Mouse (Mus musculus) left cerebral cortex, adult 9 months (tissue): Measurements from ENCODE around the gene Jmjd8.
"Not testable (repeated sequence)": the region's sequence is repeated elsewhere in the genome, so short reads cannot be mapped to it uniquely, and the experiment has no call there.

Source experiments
- DNase-seq, 2 experiments: peaks; one replicate each; pipeline ENCODE4 v3.0.0; 2022; ENCODE audit warnings: low spot score in 2 of 2

The Jmjd8 gene

GRCm38 (mm10) chr17:25860832-25861703 lies 32.4 kb downstream of the Jmjd8 start, which contains the start of gene Wdr90:
Gene Wdr90 (minus strand): TSS chr17:25861501.
- DNase-seq: peak; percentile 90 to 92

- no peak for DNase-seq
These were observed 33.3 kb downstream of the Jmjd8 start for GRCm38 (mm10) chr17:25861704-25862612.

GRCm38 (mm10) chr17:25863681-25864080 lies 35.0 kb downstream of the Jmjd8 start:
- DNase-seq: no peak

DNA sequence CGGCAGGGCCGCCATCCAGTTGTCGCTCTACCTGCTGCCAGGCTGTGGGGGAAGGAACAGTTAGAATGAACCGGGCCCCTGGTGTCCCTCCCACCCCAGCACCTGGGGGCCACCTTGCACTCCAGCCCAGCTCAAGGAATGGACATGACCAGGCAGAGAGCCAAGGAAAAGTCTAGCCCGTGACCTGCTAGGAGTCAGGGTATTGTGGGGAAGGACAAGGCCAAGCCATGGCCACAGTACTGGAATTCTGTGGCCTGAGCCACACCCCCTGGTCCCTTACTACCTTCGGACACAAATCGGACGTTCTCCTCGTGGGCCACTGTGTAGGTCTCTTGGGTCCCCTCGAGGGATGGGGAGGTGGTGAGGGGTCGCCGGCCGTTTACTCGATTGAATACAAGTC lies 35.6 kb downstream of the Jmjd8 start:
- DNase-seq: no peak

DNA sequence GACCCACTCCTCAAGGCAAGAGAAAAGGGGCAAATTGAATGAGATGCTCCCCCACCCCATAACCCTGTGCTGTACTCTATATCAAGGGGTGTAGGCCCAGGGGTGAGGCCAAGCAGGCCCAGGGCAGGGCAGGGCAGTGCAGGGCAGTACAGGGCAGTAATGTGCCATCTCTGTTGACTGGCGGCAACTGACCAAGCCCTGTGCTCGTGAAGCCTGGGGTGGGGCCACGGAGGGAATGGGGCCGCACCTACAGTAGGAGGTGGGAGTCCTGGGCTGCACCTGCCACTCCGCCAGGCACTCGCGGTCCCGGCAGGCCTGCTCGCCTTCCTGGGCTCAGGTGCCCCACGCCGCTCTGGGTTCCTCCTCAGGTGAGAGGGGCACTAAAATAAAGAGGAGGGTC lies 36.6 kb downstream of the Jmjd8 start:
- no peak for DNase-seq

GRCm38 (mm10) chr17:25866172-25866571 lies 37.5 kb downstream of the Jmjd8 start:
- no peak for DNase-seq

- no peak for DNase-seq
These were observed 38.8 kb downstream of the Jmjd8 start for GRCm38 (mm10) chr17:25867509-25867835.

DNA sequence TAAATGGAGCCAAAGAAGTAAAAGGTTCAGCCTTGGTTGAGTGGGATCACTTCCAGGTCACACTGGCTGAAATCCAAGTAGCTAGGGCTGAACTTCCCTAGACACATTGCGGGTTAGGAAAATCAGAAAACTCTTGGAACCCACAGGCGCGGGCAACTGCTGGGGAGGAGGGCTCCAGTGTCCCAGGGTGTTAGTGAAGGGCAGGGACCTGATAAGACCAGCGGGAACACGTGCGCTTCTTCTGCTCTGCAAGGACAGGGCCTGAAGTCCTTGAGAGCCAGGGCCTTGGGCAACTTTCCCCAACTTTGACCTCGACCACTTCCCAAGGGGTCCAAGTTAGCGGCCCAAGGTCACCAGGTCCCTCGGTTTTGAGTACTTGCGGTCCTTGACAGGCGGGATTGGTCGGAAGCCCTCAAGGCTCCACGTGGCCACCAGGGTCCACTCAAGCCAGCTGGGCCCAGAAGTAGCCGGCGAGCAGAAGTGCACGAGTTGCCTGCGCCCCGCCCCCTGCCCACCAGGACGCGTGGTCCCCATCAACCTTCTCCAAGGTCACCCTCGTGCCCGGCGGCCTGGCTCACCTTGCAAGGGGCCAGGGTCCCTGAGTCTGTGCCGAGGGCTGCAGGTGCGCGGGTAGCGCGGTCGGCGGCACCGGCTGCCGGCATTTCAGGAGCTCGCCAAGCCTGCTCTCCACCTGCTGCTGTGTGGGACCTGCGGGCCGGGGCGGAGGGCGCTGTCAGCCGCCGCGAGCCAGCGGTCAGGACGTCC lies 39.4 kb downstream of the Jmjd8 start:
- DNase-seq: no peak

DNA sequence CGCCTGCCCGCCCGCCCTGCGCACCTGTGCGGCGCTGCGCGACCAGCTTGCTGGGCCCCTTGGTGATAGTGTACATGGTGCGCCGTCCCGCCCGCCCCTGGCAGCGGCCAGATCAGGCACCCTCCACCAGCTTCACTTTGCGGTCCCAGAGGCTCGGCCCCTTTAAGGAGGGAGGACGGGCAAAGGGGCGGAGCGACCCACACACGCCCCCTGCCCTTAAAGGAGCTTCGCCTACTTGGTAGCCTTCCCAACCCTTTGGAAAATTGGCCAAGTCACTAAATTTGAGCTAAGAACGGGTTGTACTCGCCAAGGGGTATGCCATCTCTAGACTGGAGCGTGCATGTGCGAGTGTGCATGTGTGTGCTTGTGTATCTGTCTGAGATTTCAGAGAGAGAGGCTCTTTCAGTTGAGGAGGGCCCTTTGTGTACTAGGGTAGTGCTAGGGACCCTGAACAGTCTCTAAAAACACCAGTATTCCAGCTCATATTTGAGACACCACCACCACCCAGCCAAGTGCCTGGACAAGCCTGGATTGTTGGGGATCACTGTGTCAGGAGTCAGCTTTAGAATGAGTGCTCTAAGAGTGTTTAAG lies 40.0 kb downstream of the Jmjd8 start, which contains the start of gene Mcrip2:
Gene Mcrip2, minus strand, starts transcription at position 164 of the 591 bp plus-strand sequence.
- DNase-seq: peak; percentile 65 to 75

GRCm38 (mm10) chr17:25869498-25869897 lies 40.8 kb downstream of the Jmjd8 start:
- DNase-seq: no peak

GRCm38 (mm10) chr17:25869954-25870353 lies 41.3 kb downstream of the Jmjd8 start:
- DNase-seq: no peak

DNA sequence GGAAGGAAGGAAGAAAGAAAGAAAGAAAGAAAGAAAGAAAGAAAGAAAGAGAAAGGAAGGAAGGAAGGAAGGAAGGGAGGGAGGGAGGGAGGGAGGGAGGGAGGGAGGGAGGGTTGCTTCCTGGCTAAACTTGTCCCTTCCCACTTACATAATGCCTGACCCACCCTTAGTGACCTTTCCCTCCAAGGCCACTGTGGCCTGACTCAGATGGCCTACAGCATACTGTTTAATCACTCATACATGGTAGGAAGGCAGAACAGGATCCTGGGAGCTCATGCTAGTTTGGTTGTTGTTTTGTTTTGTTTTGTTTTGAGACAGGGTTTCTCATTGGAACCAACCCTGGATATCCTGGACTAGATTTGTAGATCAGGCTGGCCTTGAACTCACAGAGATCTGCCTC lies 42.9 kb downstream of the Jmjd8 start:
- not testable (repeated sequence) for DNase-seq

GRCm38 (mm10) chr17:25872676-25873075 lies 44.0 kb downstream of the Jmjd8 start:
- DNase-seq: no peak

DNA sequence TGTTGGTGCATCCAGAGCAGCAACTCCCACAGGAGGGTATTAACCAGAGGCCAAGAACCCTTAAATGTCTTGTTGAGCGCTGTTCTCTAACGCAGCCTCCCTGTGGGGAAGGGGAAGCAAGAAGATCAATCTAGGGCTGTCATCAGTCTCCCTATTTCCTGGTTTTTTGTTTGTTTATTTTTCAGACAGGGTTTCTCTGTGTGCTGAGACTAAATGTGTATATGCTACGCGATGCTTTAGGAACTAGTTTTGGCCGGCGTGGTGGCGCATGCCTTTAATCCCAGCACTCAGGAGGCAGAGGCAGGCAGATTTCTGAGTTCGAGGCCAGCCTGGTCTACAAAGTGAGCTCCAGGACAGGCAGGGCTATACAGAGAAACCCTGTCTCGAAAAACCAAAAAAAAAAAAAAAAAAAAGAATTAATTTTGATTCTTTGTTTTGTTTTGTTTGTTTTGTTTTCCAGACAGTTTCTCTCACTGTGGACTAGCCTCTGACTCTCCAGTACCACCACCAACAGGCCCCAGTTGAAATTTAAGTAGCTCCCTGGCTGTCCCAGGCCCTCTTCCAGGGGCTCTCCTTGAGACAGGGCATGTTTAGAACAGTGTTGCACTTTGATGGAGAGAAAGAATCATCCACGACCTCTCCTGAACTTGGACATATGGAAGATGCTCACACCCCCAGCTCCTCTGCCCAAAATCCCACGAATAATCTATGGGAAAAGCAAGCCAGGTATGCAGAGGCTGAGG lies 44.9 kb downstream of the Jmjd8 start:
- DNase-seq: no peak

GRCm38 (mm10) chr17:25874148-25874720 lies 45.6 kb downstream of the Jmjd8 start:
- no peak for DNase-seq

GRCm38 (mm10) chr17:25874721-25875170 lies 46.1 kb downstream of the Jmjd8 start, which contains the start of gene Mettl26:
Gene Mettl26 (plus strand): TSS chr17:25875074.
- peak; percentile 81 to 100 for DNase-seq

DNA sequence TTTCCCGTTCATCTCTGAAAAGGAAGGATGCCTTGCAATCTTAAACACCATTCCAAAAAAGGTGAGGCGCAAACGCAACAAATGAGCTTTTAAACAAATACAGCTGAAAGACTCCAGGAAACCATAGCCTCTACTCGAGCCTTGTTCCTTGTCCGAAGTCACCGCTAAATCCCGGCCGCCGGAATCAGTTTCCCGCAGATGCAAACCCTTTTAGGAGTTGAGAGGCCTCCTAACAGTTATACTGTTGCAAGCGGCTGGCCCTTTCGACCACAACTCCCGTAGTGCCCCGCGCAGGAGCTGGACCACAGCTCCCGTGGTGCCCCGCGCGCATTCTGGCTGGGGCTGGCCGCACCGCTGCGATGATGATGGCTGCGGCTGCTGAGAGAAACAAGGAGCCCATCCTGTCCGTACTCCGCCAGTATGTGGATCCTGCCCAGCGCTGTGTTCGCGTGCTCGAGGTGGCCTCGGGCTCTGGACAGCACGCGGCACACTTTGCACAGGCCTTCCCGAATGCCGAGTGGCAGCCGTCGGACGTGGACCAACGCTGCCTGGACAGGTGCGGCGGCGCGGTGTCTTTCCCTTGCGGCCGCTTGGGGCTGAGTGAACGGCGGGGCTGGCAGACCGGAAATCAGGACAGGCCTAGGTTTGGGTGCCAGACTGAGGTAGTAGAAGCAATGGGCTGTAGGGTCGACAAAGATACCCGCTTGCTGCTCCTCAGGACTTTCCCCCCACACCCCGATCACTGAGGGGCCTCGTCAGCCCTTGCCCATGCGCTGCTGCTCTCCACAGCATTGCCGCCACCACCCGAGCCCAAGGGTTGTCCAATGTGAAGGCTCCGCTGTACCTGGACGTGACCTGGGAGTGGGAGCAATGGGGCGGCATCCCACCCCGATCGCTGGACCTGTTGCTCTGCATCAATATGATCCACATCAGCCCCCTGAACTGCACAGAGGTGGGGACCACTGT lies 46.8 kb downstream of the Jmjd8 start:
- DNase-seq: peak; percentile 73 to 89

DNA sequence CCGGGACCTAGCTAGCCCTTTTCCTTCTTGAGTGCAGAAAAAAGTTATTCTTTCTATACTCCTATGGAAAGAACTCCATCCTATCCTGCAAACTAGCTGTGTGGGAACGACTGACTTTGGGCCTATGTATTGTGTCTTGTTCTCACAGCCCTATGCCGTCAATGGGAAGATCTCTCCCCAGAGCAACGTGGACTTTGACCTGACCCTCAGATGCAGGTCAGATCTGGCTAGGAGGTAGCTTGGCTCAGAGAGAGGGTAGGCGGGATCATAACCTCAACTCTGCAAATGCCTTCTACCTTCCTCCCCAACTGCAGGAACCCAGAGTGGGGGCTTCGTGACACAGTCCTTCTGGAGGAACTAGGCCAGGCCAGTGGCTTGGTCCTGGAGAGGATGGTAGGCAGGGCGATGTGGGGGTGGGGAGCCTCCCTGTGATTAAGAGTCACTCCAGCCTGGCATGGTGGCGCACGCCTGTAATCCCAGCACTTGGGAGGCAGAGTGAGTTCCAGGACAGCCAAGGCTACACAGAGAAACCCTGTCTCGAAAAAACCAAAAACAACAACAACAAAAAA lies 47.8 kb downstream of the Jmjd8 start:
- DNase-seq: no peak

GRCm38 (mm10) chr17:25877025-25877424 lies 48.4 kb downstream of the Jmjd8 start:
- DNase-seq: no peak
